Mouse (Mus musculus): ENCODE data around the gene Patz1. TPM values are rescaled to one million over a fixed set of nuclear protein-coding genes. Genes with fewer than 3 reads are reported as not detected.

Patz1 gene
- polyA plus RNA-seq, 1 experiment from 2014 or later, result 63.5 TPM

GRCm38 (mm10) chr11:3282887-3283286, 5.8 kb upstream of the Patz1 start:
- no peaks in the 10 kb centered on the region; the same call in 1 of the 2 replicates for H3K9me3 ChIP-seq
- peaks cover 7% of the 10 kb centered on the region; the same call in 1 of the 2 replicates for H3K4me1 ChIP-seq
- H3K36me3 ChIP-seq, result no peaks in the 10 kb centered on the region
- H3K9ac ChIP-seq (replicated peaks), result no peak overlapping the region
- no peaks in the 10 kb centered on the region for H3K27me3 ChIP-seq
- H3K4me3 ChIP-seq, result no peak overlapping the region
- no peak overlapping the region for H3K27ac ChIP-seq (replicated peaks)
- no peak for ATAC-seq (replicated peaks)
- 91% methylated on average over 6 of the region's 6 CpGs for WGBS
- H3K4me2 ChIP-seq (replicated peaks), result no peak overlapping the region

GRCm38 (mm10) chr11:3283645-3284044, 5.0 kb upstream of the Patz1 start:
- no peak overlapping the region for H3K4me3 ChIP-seq

DNA sequence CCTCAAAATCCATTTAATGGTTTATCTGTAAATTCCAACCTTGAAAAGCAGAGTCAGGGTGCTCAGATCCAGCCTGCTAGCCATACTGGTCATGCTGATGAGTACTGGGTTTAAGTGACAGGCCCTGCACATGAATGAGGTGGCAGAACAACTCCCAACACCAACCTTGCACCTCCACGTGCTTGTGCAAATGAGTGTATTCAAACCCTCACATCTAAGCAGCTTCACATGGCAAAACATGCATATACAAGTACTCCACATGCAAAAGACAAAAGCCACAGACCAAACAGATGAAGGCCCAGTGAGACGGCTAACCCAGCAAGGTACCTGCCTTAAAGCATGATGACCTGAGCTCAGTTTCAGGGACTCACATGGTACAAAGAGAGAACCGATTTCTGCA, 2.7 kb upstream of the Patz1 start:
- Histone ChIP-seq H3K4me1 (peaks cover 15% of the 10 kb centered on the region), H3K4me2 (replicated peaks) (no peak overlapping the region), H3K36me3 (no peaks in the 10 kb centered on the region), H3K9ac (replicated peaks) (no peak overlapping the region), H3K27me3 (no peaks in the 10 kb centered on the region), H3K27ac (replicated peaks) (no peak overlapping the region), H3K9me3 (no peaks in the 10 kb centered on the region; the same call in 1 of the 2 replicates), H3K4me3 (no peak overlapping the region)
- ATAC-seq (replicated peaks), result no peak
- WGBS, result 86% methylated on average over 3 of the region's 3 CpGs

More at GRCm38 (mm10) chr11:3283645-3284044, 5.0 kb upstream of the Patz1 start:
- H3K4me2 ChIP-seq (replicated peaks), result no peak overlapping the region
- H3K36me3 ChIP-seq, result no peaks in the 10 kb centered on the region
- no peaks in the 10 kb centered on the region for H3K27me3 ChIP-seq
- H3K9ac ChIP-seq (replicated peaks), result no peak overlapping the region
- peaks cover 13% of the 10 kb centered on the region for H3K4me1 ChIP-seq
- 91% methylated on average over 6 of the region's 6 CpGs for WGBS
- H3K9me3 ChIP-seq, result no peaks in the 10 kb centered on the region; the same call in 1 of the 2 replicates
- H3K27ac ChIP-seq (replicated peaks), result no peak overlapping the region
- ATAC-seq (replicated peaks), result no peak

- H3K27ac ChIP-seq (replicated peaks), result peak overlapping the region; percentile 100
- H3K4me3 ChIP-seq, result no peak overlapping the region
- ATAC-seq (replicated peaks), result no peak
- H3K27me3 ChIP-seq, result no peaks in the 10 kb centered on the region
- no peaks in the 10 kb centered on the region for H3K9me3 ChIP-seq
- 23% methylated on average over 6 of the region's 6 CpGs for WGBS
- no peak overlapping the region for H3K4me2 ChIP-seq (replicated peaks)
- H3K9ac ChIP-seq (replicated peaks), result no peak overlapping the region
- H3K4me1 ChIP-seq, result peaks cover 15% of the 10 kb centered on the region
- H3K36me3 ChIP-seq, result no peaks in the 10 kb centered on the region
These were observed 1.5 kb upstream of the Patz1 start for GRCm38 (mm10) chr11:3287131-3287530.

DNA sequence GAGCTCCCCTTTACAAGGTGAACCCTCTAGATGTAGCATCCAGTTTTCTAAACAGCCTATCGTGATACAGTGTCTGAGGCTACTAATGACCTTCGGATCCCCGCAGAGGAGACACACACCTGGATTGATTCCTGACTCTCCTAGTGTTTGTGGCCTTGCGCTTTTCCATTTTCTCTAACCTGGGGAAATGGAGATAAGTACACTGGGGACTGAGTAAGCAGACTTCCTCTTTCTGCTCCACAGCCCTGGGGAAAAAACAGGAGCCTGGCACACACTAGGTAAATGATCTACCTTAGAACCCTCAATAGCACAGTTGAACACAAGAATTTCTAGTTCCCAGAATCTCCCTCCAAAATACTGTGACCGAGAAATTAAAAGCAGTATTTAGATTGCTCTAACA, 753 bp upstream of the Patz1 start:
- WGBS, result 66% methylated on average over 5 of the region's 5 CpGs
- Histone ChIP-seq H3K27me3 (no peaks in the 10 kb centered on the region), H3K4me2 (replicated peaks) (peak overlapping the region; percentile 93), H3K4me3 (no peak overlapping the region; the same call in 1 of the 2 replicates), H3K36me3 (no peaks in the 10 kb centered on the region), H3K9me3 (no peaks in the 10 kb centered on the region), H3K4me1 (peaks cover 19% of the 10 kb centered on the region), H3K27ac (replicated peaks) (peak overlapping the region; percentile 100), H3K9ac (replicated peaks) (0 out of 2 replicates have a peak overlapping the region, but pooled peaks have one; percentile 99)
- ATAC-seq (replicated peaks), result no peak

DNA sequence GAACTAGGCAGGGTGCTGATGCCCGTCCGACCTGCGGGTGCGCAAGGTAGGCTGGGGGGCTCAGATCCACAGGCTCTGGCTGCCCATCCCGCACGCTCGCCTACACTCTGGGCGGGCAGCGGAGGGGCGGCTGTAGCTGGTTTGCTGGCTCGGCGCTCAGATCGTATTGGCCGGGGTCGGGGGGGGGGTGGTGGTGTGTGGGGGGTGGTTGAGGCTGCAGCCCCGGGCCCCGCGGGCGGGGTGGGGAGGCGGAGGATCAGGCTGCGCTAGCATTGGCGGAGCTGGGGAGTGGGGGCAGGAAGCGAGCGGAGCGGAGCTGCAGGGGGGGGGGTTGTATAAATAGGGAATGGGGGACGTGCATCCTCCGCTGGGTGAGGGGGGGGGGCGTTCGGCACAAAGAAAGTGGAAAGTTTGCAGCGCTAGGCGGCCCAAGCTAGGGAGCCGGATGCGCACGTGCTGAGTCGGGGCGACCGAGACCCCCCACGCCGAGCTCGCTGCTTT, 678 bp downstream of the Patz1 start:
- Histone ChIP-seq H3K9ac (replicated peaks) (peak overlapping the region; percentile 99), H3K4me1 (peaks cover 33% of the 10 kb centered on the region), H3K36me3 (peaks cover 6% of the 10 kb centered on the region), H3K27me3 (no peaks in the 10 kb centered on the region), H3K9me3 (no peaks in the 10 kb centered on the region), H3K4me3 (peak overlapping the region; percentile 75), H3K27ac (replicated peaks) (peak overlapping the region; percentile 100), H3K4me2 (replicated peaks) (peak overlapping the region; percentile 93)
- under 1% methylated on average over 35 of the region's 40 CpGs for WGBS
- ATAC-seq (replicated peaks), result peak; percentile 78

GRCm38 (mm10) chr11:3289803-3290639, 1.3 kb downstream of the Patz1 start:
- Histone ChIP-seq H3K27ac (replicated peaks) (peak overlapping the region; percentile 100), H3K9ac (replicated peaks) (peak overlapping the region; percentile 99), H3K4me1 (peaks cover 40% of the 10 kb centered on the region), H3K36me3 (peaks cover 11% of the 10 kb centered on the region), H3K4me2 (replicated peaks) (peak overlapping the region; percentile 93), H3K9me3 (no peaks in the 10 kb centered on the region), H3K27me3 (no peaks in the 10 kb centered on the region), H3K4me3 (peak overlapping the region; percentile 75)
- peak; percentile 66 for ATAC-seq (replicated peaks)
- WGBS, result under 1% methylated on average over 89 of the region's 92 CpGs

- H3K9ac ChIP-seq (replicated peaks), result peak overlapping the region; percentile 99
- no peaks in the 10 kb centered on the region for H3K9me3 ChIP-seq
- H3K36me3 ChIP-seq, result peaks cover 17% of the 10 kb centered on the region
- H3K27me3 ChIP-seq, result no peaks in the 10 kb centered on the region
- peaks cover 48% of the 10 kb centered on the region for H3K4me1 ChIP-seq
- H3K4me2 ChIP-seq (replicated peaks), result peak overlapping the region; percentile 93
- H3K4me3 ChIP-seq, result peak overlapping the region; percentile 75
- under 1% methylated on average over 50 of the region's 50 CpGs for WGBS
- peak overlapping the region; percentile 100 for H3K27ac ChIP-seq (replicated peaks)
- ATAC-seq (replicated peaks), result peak; percentile 9; the same call in 1 of the 2 replicates
These were observed 2.1 kb downstream of the Patz1 start for GRCm38 (mm10) chr11:3290640-3291310.

DNA sequence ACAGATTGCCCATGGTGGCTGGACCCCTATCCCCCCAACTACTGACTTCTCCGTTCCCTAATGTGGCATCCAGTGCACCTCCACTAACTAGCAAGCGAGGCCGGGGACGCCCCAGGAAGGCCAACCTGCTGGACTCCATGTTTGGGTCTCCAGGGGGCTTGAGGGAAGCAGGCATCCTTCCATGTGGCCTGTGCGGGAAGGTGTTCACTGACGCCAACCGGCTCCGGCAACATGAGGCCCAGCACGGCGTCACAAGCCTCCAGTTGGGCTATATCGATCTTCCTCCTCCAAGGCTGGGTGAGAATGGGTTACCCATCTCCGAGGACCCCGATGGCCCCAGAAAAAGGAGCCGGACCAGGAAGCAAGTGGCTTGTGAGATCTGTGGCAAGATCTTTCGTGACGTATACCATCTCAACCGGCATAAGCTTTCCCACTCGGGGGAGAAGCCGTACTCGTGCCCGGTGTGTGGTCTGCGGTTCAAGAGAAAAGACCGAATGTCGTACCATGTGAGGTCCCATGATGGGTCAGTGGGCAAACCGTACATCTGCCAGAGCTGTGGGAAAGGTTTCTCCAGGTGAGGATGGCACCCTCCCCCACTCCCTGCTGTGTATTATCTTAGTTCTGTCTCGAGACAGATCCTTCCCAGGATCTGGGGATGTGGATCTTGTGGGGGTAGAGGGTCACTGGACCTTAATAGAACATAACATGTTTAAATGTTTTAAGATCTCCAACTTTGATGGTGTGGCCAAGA, 2.8 kb downstream of the Patz1 start:
- Histone ChIP-seq H3K4me3 (peak overlapping the region; percentile 75), H3K9ac (replicated peaks) (peak overlapping the region; percentile 99), H3K27ac (replicated peaks) (peak overlapping the region; percentile 100), H3K9me3 (no peaks in the 10 kb centered on the region), H3K4me2 (replicated peaks) (peak overlapping the region; percentile 93), H3K36me3 (peaks cover 24% of the 10 kb centered on the region), H3K4me1 (peaks cover 55% of the 10 kb centered on the region), H3K27me3 (no peaks in the 10 kb centered on the region)
- ATAC-seq (replicated peaks), result no peak
- WGBS, result under 1% methylated on average over 26 of the region's 26 CpGs

GRCm38 (mm10) chr11:3292062-3292421, 3.4 kb downstream of the Patz1 start:
- Histone ChIP-seq H3K4me3 (peak overlapping the region; percentile 75), H3K27me3 (no peaks in the 10 kb centered on the region), H3K9me3 (no peaks in the 10 kb centered on the region), H3K4me1 (peaks cover 57% of the 10 kb centered on the region), H3K4me2 (replicated peaks) (peak overlapping the region; percentile 93), H3K36me3 (peaks cover 28% of the 10 kb centered on the region), H3K9ac (replicated peaks) (peak overlapping the region; percentile 99), H3K27ac (replicated peaks) (peak overlapping the region; percentile 100)
- 0% methylated on average over 8 of the region's 8 CpGs for WGBS
- 0 out of 2 replicates have a peak, but pooled peaks have one; percentile 2 for ATAC-seq (replicated peaks)

GRCm38 (mm10) chr11:3292711-3293249, 4.1 kb downstream of the Patz1 start:
- no peaks in the 10 kb centered on the region for H3K27me3 ChIP-seq
- peak overlapping the region; percentile 75 for H3K4me3 ChIP-seq
- H3K9me3 ChIP-seq, result no peaks in the 10 kb centered on the region
- no peak for ATAC-seq (replicated peaks)
- H3K9ac ChIP-seq (replicated peaks), result peak overlapping the region; percentile 99
- peak overlapping the region; percentile 93 for H3K4me2 ChIP-seq (replicated peaks)
- peaks cover 53% of the 10 kb centered on the region for H3K4me1 ChIP-seq
- H3K36me3 ChIP-seq, result peaks cover 36% of the 10 kb centered on the region
- WGBS, result 0% methylated on average over 8 of the region's 8 CpGs
- H3K27ac ChIP-seq (replicated peaks), result peak overlapping the region; percentile 100
